Mouse (Mus musculus) testis, adult 2 months (tissue): ENCODE measurements around the gene Map2k2.

Experiments used
- CTCF ChIP-seq: fragments of 200-500 bp; IDR thresholded peaks from 2 replicates; pipeline ENCODE4 v1.5.1; 2012; ENCODE audit warnings: low read depth, mild to moderate bottlenecking, inconsistent platforms, low read length, moderate library complexity; ENCODE audit not compliant: control insufficient read depth, insufficient read depth, insufficient replicate concordance
- POLR2A ChIP-seq: fragments of 200-500 bp; IDR thresholded peaks from 2 replicates; pipeline ENCODE4 v1.6.1; 2012; ENCODE audit warnings: low read depth, mild to moderate bottlenecking, inconsistent platforms, low read length, moderate library complexity; ENCODE audit not compliant: control insufficient read depth

GRCm38 (mm10) chr10:81135831-81136705 is 30.4 kb downstream of the Map2k2 start:
- TF ChIP-seq POLR2A: no peak
- TF ChIP-seq CTCF: no peak
